Comparison of ENCODE assay signal across 8 mouse cellular contexts in genomic region chr11:98769007-98769954, GRCm38 (mm10). TPM values are rescaled to one million over a fixed set of nuclear protein-coding genes. Genes with fewer than 3 reads are reported as not detected.
DNase-seq lines count a peak whose midpoint lies in the region; ATAC-seq lines count a peak whose summit lies in the region.

No protein-coding gene starts in this region.

- H3K36me3 ChIP-seq in lung, embryonic 16.5 days (ENCODE audit: control insufficient read depth, insufficient read depth, low read length) = peaks cover 10% of the 10 kb centered on the region; the same call in 1 of the 2 replicates
- H3K36me3 ChIP-seq in hindbrain, embryonic 13.5 days = peaks cover 57% of the 10 kb centered on the region
- peaks cover 22% of the 10 kb centered on the region for H3K36me3 ChIP-seq in stomach, embryonic 15.5 days

- H3K9ac ChIP-seq in lung, embryonic 16.5 days (ENCODE audit: low read length) = no peak overlapping the region
- no peak overlapping the region for H3K9ac ChIP-seq in hindbrain, embryonic 13.5 days
- H3K9ac ChIP-seq in stomach, embryonic 15.5 days = no peak overlapping the region

- no peaks in the 10 kb centered on the region for H3K27me3 ChIP-seq in lung, embryonic 16.5 days (ENCODE audit: control insufficient read depth, insufficient read depth, low read depth, low read length)
- no peaks in the 10 kb centered on the region for H3K27me3 ChIP-seq in hindbrain, embryonic 13.5 days
- no peaks in the 10 kb centered on the region for H3K27me3 ChIP-seq in stomach, embryonic 15.5 days (replicated peaks)

- peak overlapping the region; percentile 60; the same call in 1 of the 2 replicates for H3K27ac ChIP-seq in lung, embryonic 16.5 days (ENCODE audit: low read length)
- peak overlapping the region; percentile 88 for H3K27ac ChIP-seq in hindbrain, embryonic 13.5 days
- peak overlapping the region; percentile 69 for H3K27ac ChIP-seq in stomach, embryonic 15.5 days

- peak; percentile 32 for DNase-seq in gastrocnemius, adult 18-20 months (ENCODE audit: low spot score)
- DNase-seq in gastrocnemius, postnatal 25 days = no peak
- DNase-seq in lung, postnatal 25 days (ENCODE audit: low spot score) = no peak
- no peak for DNase-seq in layer of hippocampus, adult 9-10 months (ENCODE audit: low spot score)

- ATAC-seq in lung, embryonic 16.5 days (ENCODE audit: low read depth) = no peak
- ATAC-seq in hindbrain, embryonic 13.5 days (ENCODE audit: low FRiP score) = no peak
- no peak for ATAC-seq in stomach, embryonic 15.5 days (ENCODE audit: insufficient read depth, low FRiP score, low read depth)
- no peak for ATAC-seq in megakaryocyte progenitor cell, adult 5-6 weeks (replicated peaks; ENCODE audit: poor library complexity)

- peaks cover 64% of the 10 kb centered on the region for H3K4me1 ChIP-seq in lung, embryonic 16.5 days (replicated peaks; ENCODE audit: control insufficient read depth, insufficient read depth, low read length)
- peaks cover 68% of the 10 kb centered on the region for H3K4me1 ChIP-seq in hindbrain, embryonic 13.5 days (replicated peaks)
- peaks cover 60% of the 10 kb centered on the region for H3K4me1 ChIP-seq in stomach, embryonic 15.5 days

- H3K9me3 ChIP-seq in lung, embryonic 16.5 days (ENCODE audit: control insufficient read depth, low read length) = no peaks in the 10 kb centered on the region
- no peaks in the 10 kb centered on the region for H3K9me3 ChIP-seq in hindbrain, embryonic 13.5 days
- H3K9me3 ChIP-seq in stomach, embryonic 15.5 days = no peaks in the 10 kb centered on the region

- WGBS in lung, embryonic 16.5 days = 78% methylated on average over 25 of the region's 25 CpGs
- WGBS in hindbrain, embryonic 13.5 days = 92% methylated on average over 25 of the region's 25 CpGs
- 84% methylated on average over 25 of the region's 25 CpGs for WGBS in stomach, embryonic 15.5 days

- no peak overlapping the region for H3K4me3 ChIP-seq in lung, embryonic 16.5 days (ENCODE audit: low read length)
- no peak overlapping the region for H3K4me3 ChIP-seq in hindbrain, embryonic 13.5 days
- no peak overlapping the region for H3K4me3 ChIP-seq in stomach, embryonic 15.5 days (replicated peaks)

- no peak overlapping the region for H3K4me2 ChIP-seq in lung, embryonic 16.5 days (ENCODE audit: low read depth, low read length)
- no peak overlapping the region for H3K4me2 ChIP-seq in hindbrain, embryonic 13.5 days
- H3K4me2 ChIP-seq in stomach, embryonic 15.5 days = peak overlapping the region; percentile 43; the same call in 1 of the 2 replicates

RNA-seq across cellular contexts. Expression of gene Nr1d1, which starts 5.9 kb away (rescaled TPM):
- 100 to 1,000 TPM in 1 of 2 experiments, 10 to 100 TPM in 1; 74.0 to 126 TPM for total RNA-seq in gastrocnemius, adult 18-20 months (2021)
- 100 to 1,000 TPM in 1 of 2 experiments, 10 to 100 TPM in 1; 98.0 to 119 TPM for total RNA-seq in gastrocnemius, postnatal 25 days (2021)
- 1.4 and 1.6 TPM in 2 replicates for polyA plus RNA-seq in lung, embryonic 16.5 days (2015; fragmentation: Nextera tagmentation; extraction: Ambion mirVana)
- 1.9 and 2.4 TPM in 2 replicates for polyA plus RNA-seq in hindbrain, embryonic 13.5 days (2015; fragmentation: Nextera tagmentation; extraction: Ambion mirVana)
- polyA plus RNA-seq in stomach, embryonic 15.5 days (2015; fragmentation: Nextera tagmentation; extraction: Ambion mirVana) = 2.4 and 2.5 TPM in 2 replicates
- total RNA-seq in megakaryocyte progenitor cell, adult 5-6 weeks (2015) = 3.3 and 3.5 TPM in 2 replicates
- total RNA-seq in megakaryocyte progenitor cell, adult 5-6 weeks (2017) = 0.47 and 0.87 TPM in 2 replicates

RNA-seq across cellular contexts. Expression of gene Msl1, which starts 26.0 kb away (rescaled TPM):
- total RNA-seq in gastrocnemius, adult 18-20 months (2021) = 10 to 100 TPM; 50.5 to 56.4 TPM
- 10 to 100 TPM; 51.3 to 63.6 TPM for total RNA-seq in gastrocnemius, postnatal 25 days (2021)
- 19.4 and 20.3 TPM in 2 replicates for polyA plus RNA-seq in lung, embryonic 16.5 days (2015; fragmentation: Nextera tagmentation; extraction: Ambion mirVana)
- 31.5 and 33.0 TPM in 2 replicates for polyA plus RNA-seq in hindbrain, embryonic 13.5 days (2015; fragmentation: Nextera tagmentation; extraction: Ambion mirVana)
- polyA plus RNA-seq in stomach, embryonic 15.5 days (2015; fragmentation: Nextera tagmentation; extraction: Ambion mirVana) = 23.0 and 23.6 TPM in 2 replicates
- total RNA-seq in megakaryocyte progenitor cell, adult 5-6 weeks (2015) = 60.8 and 62.0 TPM in 2 replicates
- total RNA-seq in megakaryocyte progenitor cell, adult 5-6 weeks (2017) = 76.3 and 99.9 TPM in 2 replicates

RNA-seq across cellular contexts. Expression of gene Thra, which starts 28.8 kb away (rescaled TPM):
- 10 to 100 TPM; 78.3 to 85.2 TPM for total RNA-seq in gastrocnemius, adult 18-20 months (2021)
- 10 to 100 TPM; 75.4 to 89.1 TPM for total RNA-seq in gastrocnemius, postnatal 25 days (2021)
- 36.3 and 36.4 TPM in 2 replicates for polyA plus RNA-seq in lung, embryonic 16.5 days (2015; fragmentation: Nextera tagmentation; extraction: Ambion mirVana)
- polyA plus RNA-seq in hindbrain, embryonic 13.5 days (2015; fragmentation: Nextera tagmentation; extraction: Ambion mirVana) = 117 and 122 TPM in 2 replicates
- polyA plus RNA-seq in stomach, embryonic 15.5 days (2015; fragmentation: Nextera tagmentation; extraction: Ambion mirVana) = 42.7 and 44.7 TPM in 2 replicates
- 34.2 and 34.6 TPM in 2 replicates for total RNA-seq in megakaryocyte progenitor cell, adult 5-6 weeks (2015)
- total RNA-seq in megakaryocyte progenitor cell, adult 5-6 weeks (2017) = 21.8 and 25.3 TPM in 2 replicates

RNA-seq across cellular contexts. Expression of gene Casc3, which starts 35.4 kb away (rescaled TPM):
- total RNA-seq in gastrocnemius, adult 18-20 months (2021) = 10 to 100 TPM; 14.0 to 15.6 TPM
- 10 to 100 TPM; 13.9 to 15.0 TPM for total RNA-seq in gastrocnemius, postnatal 25 days (2021)
- 33.2 and 36.6 TPM in 2 replicates for polyA plus RNA-seq in lung, embryonic 16.5 days (2015; fragmentation: Nextera tagmentation; extraction: Ambion mirVana)
- 48.7 and 50.2 TPM in 2 replicates for polyA plus RNA-seq in hindbrain, embryonic 13.5 days (2015; fragmentation: Nextera tagmentation; extraction: Ambion mirVana)
- 31.7 and 35.3 TPM in 2 replicates for polyA plus RNA-seq in stomach, embryonic 15.5 days (2015; fragmentation: Nextera tagmentation; extraction: Ambion mirVana)
- total RNA-seq in megakaryocyte progenitor cell, adult 5-6 weeks (2015) = 38.3 and 39.0 TPM in 2 replicates
- total RNA-seq in megakaryocyte progenitor cell, adult 5-6 weeks (2017) = 18.3 and 31.7 TPM in 2 replicates

RNA-seq across cellular contexts. Expression of gene Med24, which starts 40.0 kb away (rescaled TPM):
- 10 to 100 TPM; 48.1 to 53.3 TPM for total RNA-seq in gastrocnemius, adult 18-20 months (2021)
- total RNA-seq in gastrocnemius, postnatal 25 days (2021) = 10 to 100 TPM; 42.7 to 46.9 TPM
- 56.6 and 57.8 TPM in 2 replicates for polyA plus RNA-seq in lung, embryonic 16.5 days (2015; fragmentation: Nextera tagmentation; extraction: Ambion mirVana)
- polyA plus RNA-seq in hindbrain, embryonic 13.5 days (2015; fragmentation: Nextera tagmentation; extraction: Ambion mirVana) = 72.4 and 75.2 TPM in 2 replicates
- 36.4 and 39.7 TPM in 2 replicates for polyA plus RNA-seq in stomach, embryonic 15.5 days (2015; fragmentation: Nextera tagmentation; extraction: Ambion mirVana)
- 28.7 and 30.9 TPM in 2 replicates for total RNA-seq in megakaryocyte progenitor cell, adult 5-6 weeks (2015)
- total RNA-seq in megakaryocyte progenitor cell, adult 5-6 weeks (2017) = 36.2 and 46.3 TPM in 2 replicates

Comparison
In these comparisons a context has a peak if more than half of its experiments do, and no peak if none do; other contexts are left out.
1. RNA of gene Nr1d1, which starts 5.9 kb away (total RNA-seq): 74.0 to 126 TPM in gastrocnemius, adult 18-20 months and 98.0 to 119 TPM in gastrocnemius, postnatal 25 days; 0.47 to 3.5 TPM in megakaryocyte progenitor cell, adult 5-6 weeks; every median in the first group is over 10 times any median in the second.
2. Peak in every context shown above with its lines, with median percentiles within 50 percentile points of each other: H3K27ac ChIP-seq.